Mouse (Mus musculus): Measurements from ENCODE around the gene Taf1. TPM values are rescaled to one million over a fixed set of nuclear protein-coding genes. Genes with fewer than 3 reads are reported as not detected.

The Taf1 gene
- polyA plus RNA-seq, 1 experiment from 2014 or later, result 12.3 TPM

GRCm38 (mm10) chrX:101636821-101637525 lies 104.4 kb downstream of the Taf1 start:
- Histone ChIP-seq H3K27me3 (peaks cover 22% of the 10 kb centered on the region), H3K36me3 (no peaks in the 10 kb centered on the region), H3K4me3 (no peak overlapping the region), H3K4me1 (replicated peaks) (no peaks in the 10 kb centered on the region), H3K4me2 (no peak overlapping the region), H3K27ac (replicated peaks) (no peak overlapping the region), H3K9ac (no peak overlapping the region), H3K9me3 (no peaks in the 10 kb centered on the region)
- 33% methylated on average over 7 of the region's 9 CpGs for WGBS
- ATAC-seq (ENCODE audit: low read depth), result no peak

DNA sequence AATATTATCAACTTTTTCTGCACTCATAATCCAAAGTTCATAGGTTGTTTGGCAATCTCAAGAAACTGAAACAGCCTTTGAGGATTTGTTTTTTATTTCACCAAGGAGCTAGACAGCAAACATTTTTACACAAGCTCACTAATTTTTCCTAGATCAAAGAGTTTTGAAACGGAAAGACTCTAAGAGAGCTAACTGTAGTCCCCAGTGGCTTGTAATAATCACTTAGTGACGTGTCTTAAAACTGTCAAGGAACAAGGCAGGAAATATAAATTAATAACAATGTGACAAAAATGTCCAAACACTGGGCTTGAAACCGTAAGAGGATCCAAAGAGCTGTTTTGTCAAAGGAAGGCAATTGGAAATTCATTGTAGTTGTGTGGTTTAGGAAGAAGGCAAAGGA lies 106.3 kb downstream of the Taf1 start:
- ATAC-seq (ENCODE audit: low read depth), result no peak
- Histone ChIP-seq H3K4me1 (replicated peaks) (peaks cover 8% of the 10 kb centered on the region), H3K4me2 (peak overlapping the region; percentile 55), H3K27me3 (peaks cover 22% of the 10 kb centered on the region), H3K4me3 (no peak overlapping the region), H3K9me3 (no peaks in the 10 kb centered on the region), H3K27ac (replicated peaks) (0 out of 2 replicates have a peak overlapping the region, but pooled peaks have one; percentile 9), H3K36me3 (peaks cover under 1% of the 10 kb centered on the region; the same call in 1 of the 2 replicates), H3K9ac (no peak overlapping the region)
- WGBS, result 19% methylated on average over 3 of the region's 3 CpGs

DNA sequence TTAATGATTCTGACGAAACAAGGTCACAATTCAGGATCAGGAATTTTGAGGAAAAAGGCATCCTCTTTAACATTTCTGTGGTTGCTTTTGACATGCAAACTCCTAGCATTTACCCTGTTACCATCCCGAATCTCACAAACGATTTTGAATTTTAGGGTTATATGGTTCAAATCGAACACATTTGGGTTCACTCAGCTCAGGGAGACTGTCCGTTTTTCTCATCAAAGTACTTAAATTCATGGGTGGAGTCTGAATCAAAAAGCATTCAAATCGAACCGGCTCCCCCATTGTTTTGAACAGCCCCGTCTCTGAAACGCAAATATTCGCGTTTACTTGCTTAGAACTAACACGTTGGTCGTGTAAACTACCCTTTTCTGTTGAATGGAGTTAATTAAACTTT lies 106.8 kb downstream of the Taf1 start:
- Histone ChIP-seq H3K4me2 (peak overlapping the region; percentile 55), H3K27ac (replicated peaks) (0 out of 2 replicates have a peak overlapping the region, but pooled peaks have one; percentile 9), H3K4me3 (peak overlapping the region; percentile 70), H3K36me3 (peaks cover 2% of the 10 kb centered on the region; the same call in 1 of the 2 replicates), H3K9me3 (no peaks in the 10 kb centered on the region), H3K4me1 (replicated peaks) (peaks cover 10% of the 10 kb centered on the region), H3K9ac (0 out of 2 replicates have a peak overlapping the region, but pooled peaks have one; percentile 22), H3K27me3 (peaks cover 22% of the 10 kb centered on the region)
- ATAC-seq (ENCODE audit: low read depth), result 0 out of 2 replicates have a peak, but pooled peaks have one; percentile 6
- 19% methylated on average over 13 of the region's 13 CpGs for WGBS

- peak within 1 kb of the TSS; percentile 70 for H3K4me3 ChIP-seq
- peaks cover 10% of the 10 kb centered on the region for H3K4me1 ChIP-seq (replicated peaks)
- peaks cover 2% of the 10 kb centered on the region; the same call in 1 of the 2 replicates for H3K36me3 ChIP-seq
- H3K27me3 ChIP-seq, result peaks cover 22% of the 10 kb centered on the region
- peak; percentile 94 for ATAC-seq (ENCODE audit: low read depth)
- 19% methylated on average over 23 of the region's 24 CpGs for WGBS
- peak within 1 kb of the TSS; percentile 67 for H3K4me2 ChIP-seq
- H3K9me3 ChIP-seq, result no peaks in the 10 kb centered on the region
- H3K27ac ChIP-seq (replicated peaks), result peak within 1 kb of the TSS; percentile 91
- H3K9ac ChIP-seq, result peak within 1 kb of the TSS; percentile 88
These were observed 107.2 kb downstream of the Taf1 start, which contains the start of gene Ogt for GRCm38 (mm10) chrX:101639741-101640166. TSS of gene Ogt (plus strand) at chrX:101640060.

- peak overlapping the region; percentile 88 for H3K9ac ChIP-seq
- peaks cover 22% of the 10 kb centered on the region for H3K27me3 ChIP-seq
- peak overlapping the region; percentile 70 for H3K4me3 ChIP-seq
- H3K4me1 ChIP-seq (replicated peaks), result peaks cover 10% of the 10 kb centered on the region
- peaks cover 2% of the 10 kb centered on the region; the same call in 1 of the 2 replicates for H3K36me3 ChIP-seq
- H3K27ac ChIP-seq (replicated peaks), result peak overlapping the region; percentile 91
- H3K9me3 ChIP-seq, result no peaks in the 10 kb centered on the region
- ATAC-seq (ENCODE audit: low read depth), result peak; percentile 57
- 18% methylated on average over 45 of the region's 45 CpGs for WGBS
- peak overlapping the region; percentile 67 for H3K4me2 ChIP-seq
These were observed 107.9 kb downstream of the Taf1 start for GRCm38 (mm10) chrX:101640194-101641160.

GRCm38 (mm10) chrX:101641161-101641530 lies 108.6 kb downstream of the Taf1 start:
- peak overlapping the region; percentile 70 for H3K4me3 ChIP-seq
- peaks cover 2% of the 10 kb centered on the region; the same call in 1 of the 2 replicates for H3K36me3 ChIP-seq
- 10% methylated on average over 6 of the region's 6 CpGs for WGBS
- H3K9me3 ChIP-seq, result no peaks in the 10 kb centered on the region
- peak overlapping the region; percentile 91 for H3K27ac ChIP-seq (replicated peaks)
- ATAC-seq (ENCODE audit: low read depth), result no peak
- peaks cover 10% of the 10 kb centered on the region for H3K4me1 ChIP-seq (replicated peaks)
- H3K9ac ChIP-seq, result peak overlapping the region; percentile 88
- H3K4me2 ChIP-seq, result peak overlapping the region; percentile 67
- peaks cover 22% of the 10 kb centered on the region for H3K27me3 ChIP-seq

DNA sequence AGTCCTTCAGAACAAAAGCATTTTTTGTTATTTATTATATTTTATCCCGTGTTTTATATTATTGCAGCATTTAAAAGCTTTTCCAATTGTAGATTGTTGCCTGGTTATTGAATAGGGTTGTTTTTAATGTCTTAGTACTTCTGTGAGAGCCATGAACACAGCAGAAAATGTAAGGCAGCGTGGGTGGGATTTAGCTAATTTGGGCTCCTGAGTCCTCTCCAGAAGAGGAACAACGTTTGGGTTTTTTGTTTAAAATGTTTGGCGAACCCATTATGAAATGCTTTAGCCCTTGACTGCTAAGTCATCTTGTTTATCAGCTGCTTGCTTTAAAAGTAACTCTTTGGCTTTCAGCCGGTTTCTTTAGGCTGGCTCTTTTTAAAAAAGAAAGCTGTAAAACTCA lies 109.6 kb downstream of the Taf1 start:
- peak overlapping the region; percentile 70 for H3K4me3 ChIP-seq
- H3K27me3 ChIP-seq, result peaks cover 22% of the 10 kb centered on the region
- H3K4me2 ChIP-seq, result peak overlapping the region; percentile 67
- WGBS, result 17% methylated on average over 5 of the region's 5 CpGs
- H3K9ac ChIP-seq, result peak overlapping the region; percentile 88
- peaks cover 10% of the 10 kb centered on the region for H3K4me1 ChIP-seq (replicated peaks)
- no peak for ATAC-seq (ENCODE audit: low read depth)
- peaks cover 2% of the 10 kb centered on the region; the same call in 1 of the 2 replicates for H3K36me3 ChIP-seq
- H3K27ac ChIP-seq (replicated peaks), result no peak overlapping the region
- H3K9me3 ChIP-seq, result no peaks in the 10 kb centered on the region

DNA sequence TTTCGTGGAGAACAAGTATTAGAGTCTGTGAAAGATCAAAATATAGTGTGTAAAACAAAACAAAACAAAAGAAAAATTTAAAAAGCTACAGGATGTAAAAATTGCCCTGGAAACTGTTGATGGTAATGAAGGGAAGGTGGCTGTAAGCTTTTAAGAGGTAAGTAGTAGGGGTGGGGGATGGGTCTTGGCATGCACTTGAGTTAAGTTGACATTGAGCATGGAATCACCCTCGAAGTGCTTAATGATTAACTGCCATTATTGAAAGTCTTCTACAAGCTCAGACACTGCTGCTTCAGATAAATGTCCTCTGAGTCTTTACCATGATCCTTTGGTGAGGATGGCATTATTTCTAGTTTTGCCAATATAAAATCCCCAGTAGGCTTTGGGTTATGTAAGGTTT lies 112.8 kb downstream of the Taf1 start:
- H3K36me3 ChIP-seq, result peaks cover 2% of the 10 kb centered on the region; the same call in 1 of the 2 replicates
- no peak overlapping the region for H3K9ac ChIP-seq
- H3K4me1 ChIP-seq (replicated peaks), result peaks cover 18% of the 10 kb centered on the region
- WGBS, result 66% methylated on average over 2 of the region's 2 CpGs
- H3K4me3 ChIP-seq, result no peak overlapping the region
- ATAC-seq (ENCODE audit: low read depth), result no peak
- H3K27ac ChIP-seq (replicated peaks), result no peak overlapping the region
- no peaks in the 10 kb centered on the region for H3K9me3 ChIP-seq
- peaks cover 10% of the 10 kb centered on the region for H3K27me3 ChIP-seq
- H3K4me2 ChIP-seq, result no peak overlapping the region

DNA sequence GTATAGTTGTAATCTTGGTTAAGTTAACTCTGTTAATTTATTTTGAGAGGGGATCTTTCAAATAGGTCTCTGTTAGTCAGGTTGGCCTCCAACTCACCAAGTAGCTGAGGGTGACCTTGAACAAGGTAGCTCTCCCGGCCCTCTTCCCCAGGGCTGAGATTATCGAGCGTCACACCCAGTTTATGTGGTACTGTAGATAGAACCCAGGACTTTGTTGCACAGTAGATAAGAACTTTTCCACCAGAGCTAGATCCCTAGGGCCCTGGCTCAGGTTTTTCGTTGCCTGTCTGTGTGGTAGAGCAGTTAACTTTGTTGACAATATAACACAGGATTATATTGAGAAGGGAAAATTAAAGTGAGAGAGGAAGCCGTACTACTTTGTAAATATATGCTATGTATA lies 114.1 kb downstream of the Taf1 start:
- H3K27ac ChIP-seq (replicated peaks), result no peak overlapping the region
- H3K36me3 ChIP-seq, result peaks cover 2% of the 10 kb centered on the region
- 83% methylated on average over 5 of the region's 5 CpGs for WGBS
- no peak for ATAC-seq (ENCODE audit: low read depth)
- H3K9me3 ChIP-seq, result no peaks in the 10 kb centered on the region
- no peak overlapping the region for H3K9ac ChIP-seq
- H3K27me3 ChIP-seq, result no peaks in the 10 kb centered on the region
- no peak overlapping the region for H3K4me3 ChIP-seq
- no peak overlapping the region for H3K4me2 ChIP-seq
- peaks cover 18% of the 10 kb centered on the region for H3K4me1 ChIP-seq (replicated peaks)
